Mouse (Mus musculus): ENCODE measurements around the gene Toporsl.

- no peak for TF ChIP-seq CTCF (IDR thresholded peaks at IDR 0.05; ENCODE audit: low read depth, low read length)
- TF ChIP-seq POLR2A (IDR thresholded peaks at IDR 0.05; ENCODE audit: borderline replicate concordance, low read depth, low read length) = no peak
Measured at GRCm38 (mm10) chr4:52660701-52661117, 64.6 kb downstream of the Toporsl start.
